In genomic region chr12:26872466-26872865, GRCm38 (mm10) we compare ENCODE assay signal across 21 mouse cellular contexts.
A peak's percentile ranks its signal among the peaks of the same experiment; 100 is the strongest.
DNase-seq lines count a peak whose midpoint lies in the region; ATAC-seq lines count a peak whose summit lies in the region.
"Had no signal": no experiment of that assay in that cellular context is flagged by ENCODE, and none has a peak within 500 bp of the region (broad histone marks: within the 10 kb centered on the region; RNA-seq: fewer than 3 reads in every experiment).

No protein-coding gene starts in this region.

- 0 out of 2 replicates have a peak, but pooled peaks have one; percentile 20 for ATAC-seq in forebrain, embryonic 12.5 days (ENCODE audit: low FRiP score)
- no peak for ATAC-seq in forebrain, embryonic 15.5 days (replicated peaks)
- ATAC-seq: forebrain, embryonic 14.5 days; intestine, embryonic 16.5 days had no signal

- no peaks in the 10 kb centered on the region for H3K27me3 ChIP-seq in forebrain, embryonic 12.5 days
- H3K27me3 ChIP-seq in forebrain, embryonic 15.5 days: no peaks in the 10 kb centered on the region
- H3K27me3 ChIP-seq in heart, embryonic 10.5 days (ENCODE audit: insufficient read depth, poor library complexity, severe bottlenecking): no peaks in the 10 kb centered on the region

- H3K4me2 ChIP-seq in forebrain, embryonic 12.5 days: no peak overlapping the region
- H3K4me2 ChIP-seq in forebrain, embryonic 15.5 days (replicated peaks): no peak overlapping the region
- H3K4me2 ChIP-seq: hindbrain, embryonic 14.5 days; midbrain, embryonic 11.5 days had no signal

- WGBS in forebrain, embryonic 12.5 days: 26% methylated on average over 3 of the region's 3 CpGs
- WGBS in forebrain, embryonic 15.5 days: 35% methylated on average over 3 of the region's 3 CpGs
- 50% methylated on average over 3 of the region's 3 CpGs for WGBS in heart, embryonic 10.5 days

- peaks cover 4% of the 10 kb centered on the region for H3K4me1 ChIP-seq in forebrain, embryonic 12.5 days
- H3K4me1 ChIP-seq in forebrain, embryonic 15.5 days: peaks cover 9% of the 10 kb centered on the region
- no peaks in the 10 kb centered on the region; the same call in 1 of the 2 replicates for H3K4me1 ChIP-seq in heart, embryonic 10.5 days

- no peak overlapping the region for H3K4me3 ChIP-seq in forebrain, embryonic 12.5 days (replicated peaks)
- H3K4me3 ChIP-seq in forebrain, embryonic 15.5 days: no peak overlapping the region
- H3K4me3 ChIP-seq in heart, embryonic 10.5 days: no peak overlapping the region
- H3K4me3 ChIP-seq: layer of hippocampus, adult 2 months had no signal

- no peak overlapping the region for H3K9ac ChIP-seq in forebrain, embryonic 12.5 days
- no peak overlapping the region for H3K9ac ChIP-seq in forebrain, embryonic 15.5 days (replicated peaks)
- H3K9ac ChIP-seq: hindbrain, embryonic 14.5 days had no signal

- peak; percentile 40 for DNase-seq in kidney, postnatal 10 days
- DNase-seq in kidney, postnatal 36 days: no peak
- DNase-seq in embryo, embryonic 9.5 days (ENCODE audit: extremely low spot score): peak; percentile 69
- DNase-seq in mesoderm, embryonic 11.5 days (ENCODE audit: low read depth, low spot score): peak; percentile 65
- DNase-seq in heart, embryonic 10.5 days (ENCODE audit: low spot score): no peak
- no peak for DNase-seq in spleen, postnatal 14 days (ENCODE audit: low spot score in 2 of 2)
- DNase-seq: adrenal gland, adult 8-10 months; cerebellum, adult 9-10 months; gastrocnemius, postnatal 25 days; layer of hippocampus, postnatal 36 days; liver; lung, adult 18-20 months; lung, postnatal 36 days; thymus, postnatal 36 days had no signal

- H3K27ac ChIP-seq in forebrain, embryonic 12.5 days: no peak overlapping the region
- no peak overlapping the region for H3K27ac ChIP-seq in forebrain, embryonic 15.5 days (replicated peaks)
- no peak overlapping the region for H3K27ac ChIP-seq in heart, embryonic 10.5 days
- H3K27ac ChIP-seq: hindbrain, embryonic 14.5 days; layer of hippocampus, adult 2 months had no signal

- H3K9me3 ChIP-seq in forebrain, embryonic 12.5 days: no peaks in the 10 kb centered on the region
- no peaks in the 10 kb centered on the region for H3K9me3 ChIP-seq in forebrain, embryonic 15.5 days
- H3K9me3 ChIP-seq in heart, embryonic 10.5 days: no peaks in the 10 kb centered on the region

- H3K36me3 ChIP-seq in forebrain, embryonic 12.5 days (replicated peaks): no peaks in the 10 kb centered on the region
- H3K36me3 ChIP-seq in forebrain, embryonic 15.5 days: no peaks in the 10 kb centered on the region
- no peaks in the 10 kb centered on the region for H3K36me3 ChIP-seq in heart, embryonic 10.5 days

Comparison
In these comparisons a context has a peak if more than half of its experiments do, and no peak if none do; other contexts are left out.
1. DNase-seq: peak in kidney, postnatal 10 days (single experiment), embryo, embryonic 9.5 days (single experiment) and mesoderm, embryonic 11.5 days (single experiment); none in kidney, postnatal 36 days (0 of 2), heart, embryonic 10.5 days (single experiment) and spleen, postnatal 14 days (0 of 2).